Mouse (Mus musculus): Measurements from ENCODE around the gene Cdk10. TPM values are rescaled to one million over a fixed set of nuclear protein-coding genes. Genes with fewer than 3 reads are reported as not detected.
A peak's percentile ranks its signal among the peaks of the same experiment; 100 is the strongest.
"Not testable (repeated sequence)": the region's sequence is repeated elsewhere in the genome, so short reads cannot be mapped to it uniquely, and the experiment has no call there.

The Cdk10 gene
- polyA plus RNA-seq, 1 experiment = 97.0 TPM

DNA sequence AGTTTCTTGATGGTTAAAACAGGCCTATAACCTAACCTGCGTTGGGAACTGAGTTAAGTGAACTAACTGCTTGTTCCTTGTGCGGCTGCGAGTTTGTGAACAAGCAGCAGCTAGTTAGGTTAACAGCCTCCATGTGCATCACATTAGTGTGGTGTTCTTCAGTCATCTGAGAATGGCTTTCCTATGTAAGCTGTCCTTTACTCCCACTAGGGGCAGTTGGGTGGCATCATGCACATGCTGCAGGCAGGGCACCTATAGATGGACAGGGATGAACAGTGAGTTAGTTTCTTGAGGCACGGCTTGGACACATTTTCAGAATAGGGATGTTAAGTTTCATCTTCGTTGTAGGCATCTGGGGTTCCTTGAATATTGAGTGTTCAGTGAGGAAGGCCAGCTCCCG, 30.5 kb downstream of the Cdk10 start:
- Histone ChIP-seq H3K4me1 (ENCODE audit: control insufficient read depth, insufficient read depth, low read length) (peaks cover 15% of the 10 kb centered on the region; the same call in 1 of the 2 replicates), H3K27me3 (ENCODE audit: control insufficient read depth, insufficient read depth, low read length) (no peaks in the 10 kb centered on the region), H3K27ac (ENCODE audit: insufficient read depth, low read length) (no peak overlapping the region), H3K4me3 (replicated peaks; ENCODE audit: insufficient read depth, low read depth, low read length) (peak overlapping the region; percentile 91)
- no peak for TF ChIP-seq POLR2A (IDR thresholded peaks at IDR 0.05; ENCODE audit: borderline replicate concordance, insufficient read depth, low read length)
- no peak for TF ChIP-seq CTCF (IDR thresholded peaks at IDR 0.05; ENCODE audit: borderline replicate concordance, insufficient read depth, low read depth, low read length)
- DNase-seq = no peak
- 63% methylated on average over 6 of the region's 6 CpGs for WGBS

DNA sequence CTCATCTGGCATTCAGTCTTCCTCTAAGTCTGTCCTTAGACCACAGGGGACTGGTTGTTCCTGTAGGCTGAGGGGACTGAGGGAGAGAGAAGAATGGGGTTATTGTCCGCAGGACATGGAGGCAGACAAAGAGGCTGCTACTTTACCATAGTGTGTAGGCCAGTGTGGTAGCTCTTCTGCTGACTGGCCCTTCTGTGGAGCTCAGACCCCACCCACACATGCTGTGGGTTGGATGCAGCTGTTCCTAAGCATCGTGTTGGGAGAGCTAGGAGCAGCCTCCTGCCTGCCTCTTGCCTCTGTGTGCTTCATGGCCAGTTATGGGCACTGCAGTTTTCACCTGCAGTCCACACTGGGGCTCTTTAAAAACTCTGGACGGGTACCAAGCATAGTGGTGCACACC, 32.5 kb downstream of the Cdk10 start:
- Histone ChIP-seq H3K4me1 (ENCODE audit: control insufficient read depth, insufficient read depth, low read length) (peaks cover 15% of the 10 kb centered on the region; the same call in 1 of the 2 replicates), H3K27ac (ENCODE audit: insufficient read depth, low read length) (peak overlapping the region; percentile 34; the same call in 1 of the 2 replicates), H3K4me3 (replicated peaks; ENCODE audit: insufficient read depth, low read depth, low read length) (no peak overlapping the region), H3K27me3 (ENCODE audit: control insufficient read depth, insufficient read depth, low read length) (no peaks in the 10 kb centered on the region)
- peak in 1 of 2 experiments; percentile 30 for DNase-seq
- TF ChIP-seq POLR2A (IDR thresholded peaks at IDR 0.05; ENCODE audit: borderline replicate concordance, insufficient read depth, low read length) = no peak
- TF ChIP-seq CTCF (IDR thresholded peaks at IDR 0.05; ENCODE audit: borderline replicate concordance, insufficient read depth, low read depth, low read length) = no peak
- WGBS = 64% methylated on average over 3 of the region's 3 CpGs

- peak overlapping the region; percentile 34; the same call in 1 of the 2 replicates for H3K27ac ChIP-seq (ENCODE audit: insufficient read depth, low read length)
- WGBS = 92% methylated on average over 8 of the region's 8 CpGs
- H3K27me3 ChIP-seq (ENCODE audit: control insufficient read depth, insufficient read depth, low read length); DNase-seq; H3K4me3 ChIP-seq (replicated peaks; ENCODE audit: insufficient read depth, low read depth, low read length): not testable (repeated sequence)
- peaks cover 15% of the 10 kb centered on the region; the same call in 1 of the 2 replicates for H3K4me1 ChIP-seq (ENCODE audit: control insufficient read depth, insufficient read depth, low read length)
Measured at GRCm38 (mm10) chr8:123257593-123257992, 33.0 kb downstream of the Cdk10 start.

DNA sequence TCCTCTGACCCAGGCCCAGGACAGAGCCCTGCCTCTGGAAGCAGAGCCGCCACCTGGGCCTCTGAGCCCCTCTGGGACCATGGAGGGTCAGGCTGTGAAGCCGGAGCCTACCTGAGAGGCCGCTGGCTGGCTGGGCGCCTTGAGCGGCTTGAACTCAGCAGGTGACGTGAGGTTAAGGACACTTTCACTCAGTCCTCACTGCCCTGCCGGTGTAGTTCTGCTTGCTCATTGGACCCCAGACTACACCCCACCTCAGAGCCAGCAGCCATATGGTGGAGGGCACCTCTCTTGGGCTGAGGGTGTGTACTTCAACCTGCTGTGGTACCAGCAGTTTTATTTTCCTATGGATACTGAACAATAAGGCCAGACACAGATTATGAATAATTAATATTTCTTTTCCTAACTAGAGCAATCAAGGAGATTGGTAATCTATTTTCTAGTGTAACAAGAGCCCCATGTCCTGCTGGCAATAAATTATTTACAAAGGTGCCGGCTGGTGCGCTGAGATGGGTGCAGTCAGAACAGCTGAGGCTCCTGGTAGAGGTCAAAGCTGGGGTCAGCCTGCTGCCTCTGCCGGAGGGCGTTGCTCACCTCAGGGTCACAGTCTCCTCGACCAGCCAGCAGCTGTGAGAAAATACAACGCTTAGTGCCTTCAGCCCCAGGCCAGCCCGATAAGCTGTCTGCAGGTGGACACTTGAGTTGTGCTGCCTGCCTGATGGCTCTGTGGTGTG, 43.4 kb downstream of the Cdk10 start:
- Histone ChIP-seq H3K4me1 (ENCODE audit: control insufficient read depth, insufficient read depth, low read length) (no peaks in the 10 kb centered on the region), H3K27me3 (ENCODE audit: control insufficient read depth, insufficient read depth, low read length) (no peaks in the 10 kb centered on the region), H3K27ac (ENCODE audit: insufficient read depth, low read length) (no peak overlapping the region), H3K4me3 (replicated peaks; ENCODE audit: insufficient read depth, low read depth, low read length) (no peak overlapping the region)
- no peak for TF ChIP-seq CTCF (IDR thresholded peaks at IDR 0.05; ENCODE audit: borderline replicate concordance, insufficient read depth, low read depth, low read length)
- no peak for TF ChIP-seq POLR2A (IDR thresholded peaks at IDR 0.05; ENCODE audit: borderline replicate concordance, insufficient read depth, low read length)
- 85% methylated on average over 14 of the region's 14 CpGs for WGBS
- no peak for DNase-seq

GRCm38 (mm10) chr8:123271147-123271546, 46.5 kb downstream of the Cdk10 start:
- Histone ChIP-seq H3K27me3 (ENCODE audit: control insufficient read depth, insufficient read depth, low read length) (no peaks in the 10 kb centered on the region), H3K27ac (ENCODE audit: insufficient read depth, low read length) (no peak overlapping the region), H3K4me3 (replicated peaks; ENCODE audit: insufficient read depth, low read depth, low read length) (no peak overlapping the region), H3K4me1 (ENCODE audit: control insufficient read depth, insufficient read depth, low read length) (no peaks in the 10 kb centered on the region)
- WGBS = 88% methylated on average over 10 of the region's 10 CpGs
- TF ChIP-seq CTCF (IDR thresholded peaks at IDR 0.05; ENCODE audit: borderline replicate concordance, insufficient read depth, low read depth, low read length) = no peak
- no peak for TF ChIP-seq POLR2A (IDR thresholded peaks at IDR 0.05; ENCODE audit: borderline replicate concordance, insufficient read depth, low read length)
- DNase-seq = no peak

DNA sequence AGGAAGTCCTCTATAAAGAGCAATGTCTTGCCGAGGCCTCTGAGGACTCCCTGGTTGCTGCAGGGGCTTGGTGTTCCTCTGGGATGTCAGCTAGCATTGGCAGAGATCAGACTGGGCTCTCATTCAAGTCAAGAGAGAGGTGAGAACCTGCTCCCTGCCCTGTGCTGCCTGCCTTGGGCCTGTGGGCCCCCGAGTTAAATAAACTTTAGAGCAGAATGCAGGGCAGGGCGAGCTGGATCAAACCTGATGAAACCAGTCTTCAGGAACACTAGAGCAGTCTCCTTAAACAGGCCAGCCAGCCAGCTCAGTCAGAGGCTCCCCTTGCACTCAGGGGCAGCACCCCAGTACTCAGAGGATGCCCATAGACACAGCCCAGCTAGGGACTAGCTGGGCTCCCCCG, 47.3 kb downstream of the Cdk10 start:
- Histone ChIP-seq H3K4me1 (ENCODE audit: control insufficient read depth, insufficient read depth, low read length) (no peaks in the 10 kb centered on the region), H3K4me3 (replicated peaks; ENCODE audit: insufficient read depth, low read depth, low read length) (no peak overlapping the region), H3K27ac (ENCODE audit: insufficient read depth, low read length) (no peak overlapping the region), H3K27me3 (ENCODE audit: control insufficient read depth, insufficient read depth, low read length) (no peaks in the 10 kb centered on the region)
- WGBS = 63% methylated on average over 4 of the region's 4 CpGs
- no peak for DNase-seq
- TF ChIP-seq CTCF (IDR thresholded peaks at IDR 0.05; ENCODE audit: borderline replicate concordance, insufficient read depth, low read depth, low read length) (no peak), POLR2A (IDR thresholded peaks at IDR 0.05; ENCODE audit: borderline replicate concordance, insufficient read depth, low read length) (no peak)

- no peak overlapping the region for H3K4me3 ChIP-seq (replicated peaks; ENCODE audit: insufficient read depth, low read depth, low read length)
- no peaks in the 10 kb centered on the region for H3K4me1 ChIP-seq (ENCODE audit: control insufficient read depth, insufficient read depth, low read length)
- no peak for DNase-seq
- 93% methylated on average over 5 of the region's 5 CpGs for whole genome bisulfite sequencing
- H3K27me3 ChIP-seq (ENCODE audit: control insufficient read depth, insufficient read depth, low read length) = no peaks in the 10 kb centered on the region
- TF ChIP-seq POLR2A (IDR thresholded peaks at IDR 0.05; ENCODE audit: borderline replicate concordance, insufficient read depth, low read length) (no peak), CTCF (IDR thresholded peaks at IDR 0.05; ENCODE audit: borderline replicate concordance, insufficient read depth, low read depth, low read length) (no peak)
- H3K27ac ChIP-seq (ENCODE audit: insufficient read depth, low read length) = no peak overlapping the region
Measured at GRCm38 (mm10) chr8:123274447-123274846, 49.8 kb downstream of the Cdk10 start.

GRCm38 (mm10) chr8:123275096-123275495, 50.5 kb downstream of the Cdk10 start:
- no peaks in the 10 kb centered on the region for H3K27me3 ChIP-seq (ENCODE audit: control insufficient read depth, insufficient read depth, low read length)
- DNase-seq = no peak
- TF ChIP-seq CTCF (IDR thresholded peaks at IDR 0.05; ENCODE audit: borderline replicate concordance, insufficient read depth, low read depth, low read length) (no peak), POLR2A (IDR thresholded peaks at IDR 0.05; ENCODE audit: borderline replicate concordance, insufficient read depth, low read length) (no peak)
- 93% methylated on average over 12 of the region's 12 CpGs for WGBS
- no peak overlapping the region for H3K27ac ChIP-seq (ENCODE audit: insufficient read depth, low read length)
- no peak overlapping the region for H3K4me3 ChIP-seq (replicated peaks; ENCODE audit: insufficient read depth, low read depth, low read length)
- no peaks in the 10 kb centered on the region for H3K4me1 ChIP-seq (ENCODE audit: control insufficient read depth, insufficient read depth, low read length)

Measured in cerebellum, adult 2 months (tissue).